Mouse (Mus musculus) urinary bladder, postnatal 25 days (tissue): Measurements from ENCODE around the gene Wdr49.
A peak's percentile ranks its signal among the peaks of the same experiment; 100 is the strongest.

Source experiments
- DNase-seq: peaks from one replicate; pipeline ENCODE4 v3.0.0; 2022; ENCODE audit warnings: low spot score

The Wdr49 gene

DNA sequence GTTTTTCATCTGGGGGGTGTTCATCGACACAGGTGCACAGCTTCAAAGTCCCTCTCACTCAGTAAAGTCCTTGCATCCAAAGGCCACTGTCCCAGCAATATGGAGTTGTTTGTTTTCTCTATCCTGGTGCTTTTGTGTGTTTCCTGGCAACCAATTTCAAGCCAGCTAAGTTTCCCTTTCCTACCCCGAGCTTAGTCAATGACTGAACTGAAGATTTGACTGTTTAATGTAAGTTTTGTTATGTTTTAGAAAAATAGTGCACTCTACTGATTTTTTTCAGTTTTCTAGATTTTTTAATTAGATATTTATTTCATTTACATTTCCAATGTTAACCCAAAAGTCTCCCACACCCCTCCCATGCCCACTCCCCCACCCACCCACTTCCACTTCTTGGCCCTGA lies at the start of gene Wdr49:
Gene Wdr49 (minus strand): TSS at position 101 of the 400 bp plus-strand sequence.
- DNase-seq = no peak

DNA sequence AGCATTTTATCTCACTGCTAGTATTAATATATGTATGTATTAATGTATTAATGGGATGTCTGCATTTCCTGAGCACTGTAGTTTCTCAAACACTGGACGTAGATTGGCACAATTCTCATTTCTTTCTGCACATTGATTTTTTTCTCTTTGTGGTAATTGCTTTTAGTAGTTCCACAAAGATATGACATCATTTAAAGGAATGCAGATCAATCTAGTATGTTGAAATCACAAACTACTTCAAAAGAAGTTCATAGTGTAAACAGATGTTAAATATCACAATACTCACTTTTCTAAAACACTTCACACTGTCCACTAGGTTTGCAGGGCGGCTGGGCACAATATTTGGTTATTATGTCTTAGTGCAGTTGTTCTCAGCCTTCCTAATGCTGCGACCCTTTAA lies 49.1 kb upstream of the Wdr49 start:
- DNase-seq = no peak

DNA sequence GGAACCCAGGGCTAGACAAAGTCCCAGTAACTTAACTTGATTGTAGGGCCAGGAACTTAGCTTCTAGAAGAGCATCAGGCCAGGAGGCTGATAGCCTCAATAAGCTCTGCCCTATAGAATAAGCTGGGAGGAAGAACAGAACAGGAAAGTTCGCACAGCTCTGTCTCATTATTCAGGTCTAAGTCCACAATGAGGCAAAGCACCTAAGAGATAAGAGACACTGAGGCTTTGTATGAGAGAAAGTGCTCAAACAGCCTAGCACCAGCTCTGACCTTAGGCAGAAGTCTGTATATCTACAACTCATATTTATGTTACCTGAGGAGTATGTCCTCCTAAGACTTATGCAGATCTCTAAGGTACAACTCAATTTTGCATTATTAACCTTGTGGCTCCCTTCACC lies 40.6 kb upstream of the Wdr49 start:
- no peak for DNase-seq

DNA sequence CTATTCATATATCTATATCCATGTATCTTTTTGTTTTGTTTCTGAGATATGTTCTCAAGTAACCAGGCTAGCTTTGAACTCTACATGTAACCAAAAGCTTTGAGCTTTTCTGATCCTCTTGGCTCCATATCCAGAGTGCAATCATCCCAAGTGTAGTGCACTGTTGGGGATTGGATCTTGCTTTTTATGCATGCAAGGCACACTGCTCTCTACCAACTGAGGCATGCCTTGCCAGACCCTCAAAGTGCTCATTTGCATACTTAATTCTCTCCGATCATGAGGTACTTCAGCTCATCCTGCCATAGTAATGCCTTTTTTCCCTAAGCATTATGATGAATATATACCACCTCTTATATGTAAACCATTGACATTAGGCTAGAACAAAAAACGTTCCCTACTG lies 39.4 kb upstream of the Wdr49 start:
- DNase-seq = no peak

DNA sequence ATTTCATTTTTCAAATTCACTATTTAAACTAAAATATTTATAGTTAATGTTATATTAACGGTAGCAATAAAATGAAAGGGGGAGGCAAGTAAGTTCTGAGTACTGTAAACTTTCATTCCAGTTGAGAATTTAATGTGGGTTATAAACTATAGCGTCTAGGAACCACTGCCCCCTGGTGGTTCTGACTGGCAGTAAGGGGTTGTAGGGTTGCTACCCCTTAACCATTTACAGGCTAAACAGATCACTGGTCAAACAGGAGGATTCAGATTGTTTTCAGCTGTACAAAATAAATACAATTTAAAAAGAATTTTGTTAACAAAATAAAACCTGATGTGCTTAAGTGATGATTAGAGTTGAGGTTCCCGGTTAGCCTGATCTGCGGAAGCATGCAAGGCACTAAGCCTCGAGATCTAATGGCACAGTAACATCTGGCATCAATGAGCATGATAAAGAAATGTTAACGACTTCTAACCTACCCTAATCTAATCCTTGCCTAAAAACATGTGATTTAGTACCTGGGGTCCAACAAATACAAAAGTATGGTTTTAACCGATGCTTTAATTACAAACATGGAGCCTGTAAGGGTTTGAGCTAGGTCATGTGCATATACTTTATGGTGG lies 35.8 kb upstream of the Wdr49 start:
- DNase-seq = peak; percentile 33

DNA sequence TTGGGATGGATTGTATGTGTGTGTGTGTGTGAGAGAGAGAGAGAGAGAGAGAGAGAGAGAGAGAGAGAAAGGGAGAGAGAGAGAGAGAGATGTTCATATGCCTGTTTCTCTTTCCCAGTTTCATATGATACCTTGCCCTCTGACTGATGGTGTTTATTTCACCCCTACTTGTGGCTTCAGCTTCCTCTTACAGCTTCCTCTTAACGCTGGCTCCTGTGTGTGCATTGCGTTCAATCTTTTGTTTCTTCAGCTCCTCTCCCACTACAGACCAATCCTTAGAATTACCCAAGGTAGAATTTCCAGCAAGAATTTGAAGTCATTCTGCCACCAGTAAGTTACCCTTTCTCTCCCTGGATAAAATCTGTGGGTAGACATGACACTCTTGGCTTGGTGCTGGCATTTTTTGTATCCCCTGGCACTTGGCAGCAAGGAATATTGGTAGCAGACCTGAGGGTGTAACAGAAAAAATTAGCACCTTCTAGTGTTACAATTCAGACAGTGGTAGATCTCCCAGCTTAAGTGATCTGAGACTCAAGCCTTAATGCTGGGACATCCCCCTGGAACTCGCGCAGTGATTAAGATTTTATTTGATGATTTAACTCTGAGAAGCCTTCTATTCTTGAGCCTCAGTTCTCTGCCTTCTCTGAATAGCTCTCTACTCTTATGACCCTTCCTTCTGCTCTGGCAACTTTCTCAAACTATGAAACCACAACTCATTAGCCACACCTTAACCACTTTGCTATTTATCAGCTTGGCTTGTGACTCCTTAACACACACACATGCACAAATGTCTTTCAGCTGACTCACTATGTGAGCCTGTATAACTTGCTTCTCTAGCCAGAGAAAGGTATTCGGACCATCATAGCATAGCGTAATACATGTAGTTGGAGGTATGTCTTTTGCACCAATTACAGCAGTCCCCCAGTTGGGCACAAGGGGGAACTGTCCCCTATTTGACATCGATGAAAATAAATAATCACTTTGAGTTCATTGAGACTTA lies 17.3 kb upstream of the Wdr49 start:
- peak; percentile 5 for DNase-seq

DNA sequence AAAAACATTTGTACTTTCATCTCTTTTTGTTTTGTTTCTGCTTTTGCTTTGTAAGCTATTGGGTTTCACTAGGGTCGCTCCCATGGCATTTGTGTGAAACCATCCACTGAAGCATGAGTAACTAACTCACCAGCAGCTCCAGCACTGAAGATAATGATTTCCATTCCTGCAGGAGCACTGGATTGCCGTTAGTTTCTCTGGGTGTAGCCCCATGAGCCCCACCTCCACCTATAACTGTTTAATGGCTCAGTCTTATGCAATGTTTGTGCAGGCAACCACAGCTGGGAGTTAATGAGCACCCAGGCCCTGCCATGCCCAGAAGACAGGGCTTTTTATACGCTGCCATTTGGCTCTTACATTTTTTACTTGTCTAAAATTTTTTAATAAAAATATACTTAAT lies 11.0 kb upstream of the Wdr49 start:
- DNase-seq = no peak

DNA sequence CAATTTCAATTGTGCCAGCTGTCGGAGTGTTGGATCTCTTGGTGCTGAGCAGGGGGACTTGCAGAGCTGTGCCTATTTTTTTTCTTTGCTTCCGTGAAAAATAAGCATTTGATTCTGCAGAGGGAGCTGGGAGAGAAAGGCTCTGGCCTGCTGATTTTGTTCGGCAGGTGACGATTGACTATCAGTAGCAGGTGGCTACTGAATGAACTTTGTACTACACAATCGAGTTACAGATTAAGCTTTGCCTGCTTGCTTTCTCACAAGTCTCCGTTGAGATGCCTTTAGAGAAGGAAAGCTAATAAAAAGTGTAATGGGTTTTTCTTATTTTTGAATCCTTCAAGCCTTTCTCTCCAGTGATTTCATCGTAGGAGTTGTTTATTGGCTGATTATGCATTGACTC lies 6.8 kb downstream of the Wdr49 start:
- DNase-seq = no peak

DNA sequence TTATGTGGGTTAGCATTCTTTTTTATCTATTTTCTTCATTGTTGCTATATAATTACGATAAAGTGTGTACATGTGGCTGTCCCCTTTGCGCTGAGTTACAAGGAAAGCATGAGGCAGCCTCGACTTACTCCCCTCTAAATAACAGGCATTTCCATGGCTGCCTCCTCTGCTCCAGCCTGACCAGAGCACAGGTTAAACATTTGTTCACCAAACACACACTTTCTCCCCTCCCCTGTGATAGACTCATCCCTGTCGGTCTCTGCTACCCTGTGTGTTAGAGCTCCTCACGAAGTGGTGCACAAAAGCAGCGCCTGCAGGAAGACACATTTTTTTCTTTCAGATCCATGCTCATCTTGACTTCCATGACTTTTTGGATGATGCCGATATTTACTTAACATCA lies 7.3 kb downstream of the Wdr49 start:
- DNase-seq = no peak

DNA sequence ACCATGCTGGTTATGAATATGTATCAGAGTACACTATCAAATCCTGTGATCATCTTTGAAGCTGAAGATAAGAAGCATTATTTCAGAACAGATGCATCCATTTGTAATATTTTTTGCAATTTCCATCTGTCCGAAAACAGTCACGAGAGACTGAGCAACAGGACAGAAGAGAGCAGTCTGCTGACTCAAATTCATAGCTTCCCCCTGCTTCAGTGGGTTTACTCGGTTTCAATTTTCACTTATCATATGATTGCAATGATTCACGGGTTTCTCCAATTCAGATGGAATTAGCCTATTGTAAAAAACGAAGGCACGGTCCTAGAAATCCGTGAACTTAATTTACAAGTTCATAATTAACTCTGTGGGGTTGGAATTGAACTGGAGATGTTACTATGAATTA lies 13.8 kb downstream of the Wdr49 start:
- no peak for DNase-seq

DNA sequence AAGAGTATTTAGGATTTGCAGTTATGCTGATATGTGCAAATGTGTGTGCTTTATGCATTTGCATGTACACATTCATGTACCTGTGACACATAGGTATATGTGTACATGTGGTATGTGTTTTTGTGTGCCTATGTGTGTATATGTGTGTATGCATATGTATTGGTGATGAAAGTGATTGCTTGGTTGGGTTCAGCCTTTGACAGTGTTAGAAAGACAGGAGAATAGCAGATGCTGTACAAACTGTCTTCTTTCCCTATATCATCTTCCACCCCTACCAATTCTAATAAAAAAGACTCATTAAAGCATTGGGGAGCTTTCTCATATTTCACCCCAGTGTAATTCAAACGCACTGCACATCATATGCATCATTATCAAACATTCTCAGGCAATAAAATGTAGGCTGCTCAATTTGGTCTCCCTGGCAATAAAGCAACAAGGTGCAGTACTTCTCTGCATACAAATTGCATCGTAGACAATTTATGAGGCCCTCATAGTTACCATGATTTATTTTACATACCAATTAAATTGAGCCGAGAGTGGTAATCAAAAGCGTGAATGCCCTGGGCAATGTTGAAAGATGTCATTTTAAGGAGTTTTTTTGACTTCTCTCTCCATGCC lies 51.3 kb downstream of the Wdr49 start:
- no peak for DNase-seq

DNA sequence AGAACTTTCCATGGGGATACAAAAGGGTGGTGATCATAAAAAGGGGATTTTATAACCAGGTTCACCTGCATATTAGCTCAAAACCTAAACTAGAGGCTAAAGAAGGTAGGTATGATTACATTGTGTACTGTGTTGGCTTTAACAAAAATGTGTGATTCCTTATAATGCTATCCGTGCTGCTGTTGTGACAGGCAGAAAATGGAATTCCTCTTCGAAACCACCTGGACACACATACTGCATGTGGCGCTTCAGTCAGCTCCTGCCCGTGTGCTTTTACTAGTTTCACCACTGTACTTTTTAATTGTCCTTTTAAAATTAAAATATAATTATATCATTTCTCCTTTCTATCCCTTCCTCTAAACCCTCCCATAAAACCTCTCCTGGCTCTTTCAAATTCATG lies 86.0 kb downstream of the Wdr49 start:
- no peak for DNase-seq

DNA sequence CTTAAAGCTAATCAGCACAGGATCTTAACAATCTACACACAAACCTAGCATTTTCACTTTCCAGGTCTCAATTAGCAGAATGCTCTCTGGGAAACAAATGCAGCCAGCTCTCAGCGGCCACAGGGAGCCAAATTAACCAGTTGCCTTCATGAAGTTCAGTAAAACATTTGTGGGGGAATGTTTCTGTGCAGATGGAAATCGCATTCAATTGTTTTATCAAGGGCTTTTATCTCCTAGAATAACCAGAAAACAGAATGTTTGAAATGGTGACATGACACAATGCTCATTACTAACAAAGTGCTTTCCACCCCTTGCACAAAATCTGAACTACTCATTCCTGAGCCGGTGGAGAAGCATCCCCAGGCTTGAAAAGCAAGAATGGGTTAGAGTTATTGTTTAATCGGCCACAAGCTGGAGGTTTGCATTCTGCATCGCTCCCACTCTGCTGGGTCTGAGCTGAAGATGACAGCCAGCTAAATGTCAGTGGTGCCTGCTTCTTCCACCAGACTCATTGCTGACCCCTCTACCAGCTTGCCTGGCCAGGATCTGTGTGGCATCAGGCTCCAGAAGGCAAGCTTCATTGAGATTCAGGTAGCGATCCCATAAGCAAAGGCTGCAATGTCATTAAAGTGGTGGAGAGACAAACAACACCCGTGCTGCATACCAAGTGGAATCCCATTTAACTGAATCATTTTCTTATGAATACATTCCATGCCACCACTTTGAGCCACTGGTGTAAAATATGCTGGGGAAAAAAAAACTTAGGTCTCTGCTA lies 86.6 kb downstream of the Wdr49 start:
- DNase-seq = no peak

DNA sequence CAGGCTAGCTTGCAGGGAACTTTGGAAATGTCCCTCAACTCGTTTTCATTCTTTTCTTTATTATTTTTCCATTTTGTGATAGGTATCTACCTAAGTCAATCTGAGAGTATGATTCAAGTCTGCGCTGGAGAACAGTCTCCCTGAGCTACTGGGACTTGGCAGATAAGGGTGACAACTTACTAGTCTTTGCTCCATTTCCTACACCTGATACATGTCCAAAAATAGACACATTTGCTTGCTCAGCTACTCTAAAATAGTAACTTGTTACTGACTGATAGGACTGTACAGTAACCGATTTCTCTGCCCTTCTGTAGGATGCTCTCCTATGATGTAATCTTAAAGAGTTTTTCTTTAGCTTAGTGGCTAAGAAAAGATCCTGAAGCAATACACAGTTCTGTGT lies 87.5 kb downstream of the Wdr49 start:
- DNase-seq = no peak

DNA sequence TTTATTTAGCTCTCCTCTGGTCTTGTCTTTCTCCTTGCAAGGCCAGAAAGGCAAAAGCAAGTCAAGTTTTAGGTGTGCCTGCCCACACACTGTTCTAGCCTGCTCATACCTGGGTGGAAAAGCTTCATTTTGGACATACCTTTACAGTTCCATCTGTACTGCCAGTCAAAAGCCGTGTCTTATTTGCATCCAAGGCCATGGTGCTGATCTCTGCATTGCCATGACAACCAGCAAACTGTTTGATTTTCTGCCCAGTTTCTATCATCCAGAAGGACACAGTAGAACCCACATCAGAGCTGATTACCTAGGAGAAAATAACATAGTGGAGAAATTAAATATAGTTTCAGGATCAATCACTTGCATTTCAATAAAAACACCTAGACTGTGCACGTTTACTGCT lies 100.2 kb downstream of the Wdr49 start:
- DNase-seq = no peak

DNA sequence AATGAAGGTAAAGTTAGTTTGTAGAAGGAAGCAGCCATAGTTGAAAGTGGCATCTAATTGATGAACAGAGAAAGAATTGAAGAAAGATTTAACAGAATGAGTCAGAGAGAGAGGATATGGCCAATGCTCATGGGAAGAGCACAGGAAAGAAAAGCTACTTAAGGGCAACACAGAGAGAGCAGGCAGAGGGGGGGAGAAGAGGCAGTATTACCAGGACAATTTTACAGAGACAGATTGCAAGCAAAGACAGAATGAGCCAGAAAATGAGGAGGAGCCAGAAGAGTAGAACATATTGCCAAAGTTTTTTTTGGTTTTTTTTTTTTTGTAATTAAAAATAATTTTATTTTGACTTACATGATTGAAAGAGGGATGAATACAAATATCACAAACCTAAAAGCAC lies 128.0 kb downstream of the Wdr49 start:
- DNase-seq = no peak

DNA sequence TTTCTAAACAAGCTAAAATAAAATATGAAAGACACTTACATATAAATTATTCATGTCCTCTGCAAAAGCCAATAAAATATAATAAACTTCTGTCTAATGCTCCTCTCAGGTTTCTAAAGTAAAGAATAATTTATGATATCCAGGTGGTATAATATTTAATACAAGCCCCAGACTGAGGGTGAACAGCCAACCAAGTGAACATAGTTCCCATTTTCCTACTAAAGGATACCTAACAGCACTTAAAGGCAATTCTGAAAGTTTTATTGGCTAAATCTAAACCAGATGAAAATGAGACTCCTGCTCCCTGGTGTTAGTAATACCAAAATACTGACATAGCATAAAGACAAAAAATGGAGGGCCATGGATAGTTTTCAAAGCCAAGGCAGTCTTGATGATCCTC lies 144.8 kb downstream of the Wdr49 start:
- DNase-seq = no peak

DNA sequence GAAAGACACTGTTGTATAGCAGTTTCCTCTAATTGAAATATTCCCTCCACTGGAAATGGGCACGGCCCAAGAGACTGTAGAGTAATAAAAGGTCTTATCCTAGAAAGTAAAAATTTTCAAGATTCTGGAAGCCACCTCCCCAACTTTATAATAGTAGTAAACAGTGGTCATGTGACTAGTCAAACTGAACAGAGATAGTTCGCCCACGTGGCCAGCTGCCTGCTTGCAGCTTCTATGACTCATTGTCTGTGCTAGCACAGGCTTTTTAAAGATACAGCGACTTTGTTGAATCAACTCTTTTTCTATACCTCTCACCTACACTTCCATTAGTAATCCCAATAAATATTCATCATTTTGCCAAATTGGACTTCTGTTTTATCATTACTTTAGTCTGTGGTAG lies 161.0 kb downstream of the Wdr49 start:
- no peak for DNase-seq

DNA sequence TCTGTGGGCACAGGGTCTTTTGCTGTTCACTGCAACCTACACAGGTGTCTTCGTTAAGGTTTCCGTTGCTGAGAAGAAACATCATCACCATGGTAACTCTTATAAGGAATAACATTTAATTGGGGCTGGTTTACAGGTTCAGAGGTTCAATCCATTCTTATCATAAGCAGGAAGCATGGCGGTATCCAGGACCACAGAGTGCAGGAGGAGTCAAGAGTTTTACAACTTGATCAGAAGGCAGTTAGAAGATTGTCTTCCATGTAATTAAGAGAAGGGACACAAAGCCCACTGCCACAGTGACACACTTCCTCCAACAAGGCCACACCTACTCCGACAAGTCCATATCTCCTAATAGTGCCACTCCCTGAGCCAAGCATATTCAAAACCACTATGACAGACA lies 173.1 kb downstream of the Wdr49 start:
- no peak for DNase-seq

DNA sequence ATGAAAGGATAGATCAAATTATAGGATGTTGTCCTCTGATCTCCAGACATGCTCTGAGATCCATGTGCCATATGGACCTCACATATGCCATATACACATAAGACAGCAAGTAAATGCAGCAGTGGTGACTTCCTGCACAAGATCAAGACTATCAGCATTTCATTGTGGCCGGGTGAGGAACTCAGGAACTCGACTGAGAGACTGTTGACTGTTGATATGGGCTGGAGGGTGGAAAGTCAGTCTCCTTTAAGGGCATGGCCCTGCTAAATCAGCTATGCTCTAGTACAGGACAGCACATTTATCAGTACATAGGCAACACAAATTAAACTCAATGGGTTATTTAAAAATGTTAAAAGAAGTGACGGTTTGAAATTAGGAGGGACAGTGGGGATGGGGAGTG lies 173.7 kb downstream of the Wdr49 start:
- DNase-seq = no peak

DNA sequence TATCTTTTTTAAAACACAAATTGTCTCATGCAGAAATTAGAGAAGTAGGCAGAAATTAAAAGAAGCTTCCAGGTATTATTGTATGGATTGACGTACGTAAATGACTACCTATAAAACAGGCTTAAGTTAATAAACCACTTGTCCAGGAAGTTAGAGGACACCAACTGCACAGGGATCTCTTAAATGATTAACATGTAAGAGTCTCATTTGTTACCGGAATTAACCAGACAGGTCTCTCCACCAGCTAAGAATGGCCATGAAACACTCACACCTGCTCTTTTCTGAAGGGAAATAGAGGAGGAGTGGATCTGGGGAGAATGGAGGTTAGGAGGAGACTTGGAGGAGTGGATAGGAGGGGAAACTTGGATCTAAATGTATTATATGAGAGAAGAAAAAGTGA lies 176.4 kb downstream of the Wdr49 start:
- DNase-seq = no peak

DNA sequence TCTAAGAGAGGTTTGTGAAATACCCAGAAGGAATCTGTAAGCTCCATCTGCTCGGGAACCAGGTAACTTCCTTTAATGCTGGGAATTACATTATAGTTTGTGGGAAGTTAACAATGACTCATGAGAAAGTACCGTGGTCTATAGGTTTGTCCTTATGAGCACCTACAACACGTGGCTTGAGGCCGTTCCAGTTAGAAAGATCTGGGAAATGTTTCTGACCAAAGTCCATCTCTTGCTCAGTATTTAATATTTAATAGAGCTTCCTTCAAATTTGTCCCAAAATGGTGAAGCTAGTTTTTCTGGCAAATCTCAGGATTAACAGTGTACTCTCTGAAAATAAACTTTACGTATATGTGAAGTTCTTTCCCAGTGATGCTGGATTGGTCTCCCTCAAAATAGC lies 177.3 kb downstream of the Wdr49 start:
- no peak for DNase-seq
